Mouse (Mus musculus): ENCODE results near the gene Olfr161. TPM values are rescaled to one million over a fixed set of nuclear protein-coding genes. Genes with fewer than 3 reads are reported as not detected.
"Not testable (repeated sequence)": the region's sequence is repeated elsewhere in the genome, so short reads cannot be mapped to it uniquely, and the experiment has no call there.

Olfr161 gene
- polyA plus RNA-seq (2014; fragmentation: Nextera tagmentation; extraction: Ambion mirVana), result not detected in 2 replicates

GRCm38 (mm10) chr16:3590691-3591090, at the start of gene Olfr161:
Gene Olfr161 (plus strand): TSS chr16:3591042.
- H3K9me3 ChIP-seq (ENCODE audit: control insufficient read depth, low read length), result no peaks in the 10 kb centered on the region
- no peaks in the 10 kb centered on the region for H3K36me3 ChIP-seq (ENCODE audit: control insufficient read depth, insufficient read depth, low read length)
- DNase-seq (ENCODE audit: low spot score) (no peak), ATAC-seq (ENCODE audit: low read depth) (no peak)
- no peak within 1 kb of the TSS for H3K9ac ChIP-seq (ENCODE audit: low read depth, low read length)
- H3K4me3 ChIP-seq (ENCODE audit: low read depth, low read length), result no peak within 1 kb of the TSS
- H3K27ac ChIP-seq (replicated peaks; ENCODE audit: low read depth, low read length), result no peak within 1 kb of the TSS
- H3K4me1 ChIP-seq (ENCODE audit: control insufficient read depth, insufficient read depth, low read length), result no peaks in the 10 kb centered on the region
- WGBS, result 59% methylated on average over 1 of the region's 1 CpGs
- no peaks in the 10 kb centered on the region for H3K27me3 ChIP-seq (replicated peaks; ENCODE audit: control insufficient read depth, insufficient read depth, low read length)
- no peak within 1 kb of the TSS for H3K4me2 ChIP-seq (ENCODE audit: low read depth, low read length)

- H3K9me3 ChIP-seq (ENCODE audit: control insufficient read depth, low read length), result no peaks in the 10 kb centered on the region
- no peak for ATAC-seq (ENCODE audit: low read depth)
- no peaks in the 10 kb centered on the region for H3K36me3 ChIP-seq (ENCODE audit: control insufficient read depth, insufficient read depth, low read length)
- no peak overlapping the region for H3K9ac ChIP-seq (ENCODE audit: low read depth, low read length)
- H3K27me3 ChIP-seq (replicated peaks; ENCODE audit: control insufficient read depth, insufficient read depth, low read length), result no peaks in the 10 kb centered on the region
- no peak overlapping the region for H3K27ac ChIP-seq (replicated peaks; ENCODE audit: low read depth, low read length)
- DNase-seq (ENCODE audit: low spot score), result no peak
- H3K4me2 ChIP-seq (ENCODE audit: low read depth, low read length), result no peak overlapping the region
- H3K4me1 ChIP-seq (ENCODE audit: control insufficient read depth, insufficient read depth, low read length), result no peaks in the 10 kb centered on the region
- H3K4me3 ChIP-seq (ENCODE audit: low read depth, low read length), result no peak overlapping the region
Observed at GRCm38 (mm10) chr16:3563553-3563952, 27.3 kb upstream of the Olfr161 start.

GRCm38 (mm10) chr16:3577658-3578057, 13.2 kb upstream of the Olfr161 start:
- not testable (repeated sequence) for H3K27ac ChIP-seq (replicated peaks; ENCODE audit: low read depth, low read length); H3K4me1 ChIP-seq (ENCODE audit: control insufficient read depth, insufficient read depth, low read length); H3K4me2 ChIP-seq (ENCODE audit: low read depth, low read length); H3K36me3 ChIP-seq (ENCODE audit: control insufficient read depth, insufficient read depth, low read length); H3K9ac ChIP-seq (ENCODE audit: low read depth, low read length); DNase-seq (ENCODE audit: low spot score); H3K4me3 ChIP-seq (ENCODE audit: low read depth, low read length); H3K9me3 ChIP-seq (ENCODE audit: control insufficient read depth, low read length); H3K27me3 ChIP-seq (replicated peaks; ENCODE audit: control insufficient read depth, insufficient read depth, low read length); ATAC-seq (ENCODE audit: low read depth)
- WGBS, result 69% methylated on average over 1 of the region's 1 CpGs

GRCm38 (mm10) chr16:3578227-3578848, 12.5 kb upstream of the Olfr161 start:
- H3K9me3 ChIP-seq (ENCODE audit: control insufficient read depth, low read length); H3K9ac ChIP-seq (ENCODE audit: low read depth, low read length); H3K4me1 ChIP-seq (ENCODE audit: control insufficient read depth, insufficient read depth, low read length); H3K27me3 ChIP-seq (replicated peaks; ENCODE audit: control insufficient read depth, insufficient read depth, low read length); DNase-seq (ENCODE audit: low spot score); H3K4me3 ChIP-seq (ENCODE audit: low read depth, low read length); ATAC-seq (ENCODE audit: low read depth); H3K27ac ChIP-seq (replicated peaks; ENCODE audit: low read depth, low read length); H3K36me3 ChIP-seq (ENCODE audit: control insufficient read depth, insufficient read depth, low read length); H3K4me2 ChIP-seq (ENCODE audit: low read depth, low read length): not testable (repeated sequence)
- WGBS, result 81% methylated on average over 1 of the region's 1 CpGs

GRCm38 (mm10) chr16:3631376-3631775, 40.5 kb downstream of the Olfr161 start:
- H3K9ac ChIP-seq (ENCODE audit: low read depth, low read length); ATAC-seq (ENCODE audit: low read depth); H3K27me3 ChIP-seq (replicated peaks; ENCODE audit: control insufficient read depth, insufficient read depth, low read length); H3K9me3 ChIP-seq (ENCODE audit: control insufficient read depth, low read length); H3K27ac ChIP-seq (replicated peaks; ENCODE audit: low read depth, low read length); H3K4me1 ChIP-seq (ENCODE audit: control insufficient read depth, insufficient read depth, low read length); H3K36me3 ChIP-seq (ENCODE audit: control insufficient read depth, insufficient read depth, low read length); H3K4me2 ChIP-seq (ENCODE audit: low read depth, low read length); H3K4me3 ChIP-seq (ENCODE audit: low read depth, low read length); DNase-seq (ENCODE audit: low spot score): not testable (repeated sequence)
- 87% methylated on average over 5 of the region's 5 CpGs for WGBS

- peak overlapping the region; percentile 32 for H3K4me3 ChIP-seq (ENCODE audit: low read depth, low read length)
- not testable (repeated sequence) for H3K4me1 ChIP-seq (ENCODE audit: control insufficient read depth, insufficient read depth, low read length); H3K36me3 ChIP-seq (ENCODE audit: control insufficient read depth, insufficient read depth, low read length); H3K27me3 ChIP-seq (replicated peaks; ENCODE audit: control insufficient read depth, insufficient read depth, low read length); H3K9me3 ChIP-seq (ENCODE audit: control insufficient read depth, low read length)
- WGBS, result 31% methylated on average over 27 of the region's 27 CpGs
- H3K9ac ChIP-seq (ENCODE audit: low read depth, low read length), result peak overlapping the region; percentile 59
- peak overlapping the region; percentile 3; the same call in 1 of the 2 replicates for H3K27ac ChIP-seq (replicated peaks; ENCODE audit: low read depth, low read length)
- peak; percentile 87 for ATAC-seq (ENCODE audit: low read depth)
- peak overlapping the region; percentile 60 for H3K4me2 ChIP-seq (ENCODE audit: low read depth, low read length)
- DNase-seq (ENCODE audit: low spot score), result peak; percentile 44
Observed at GRCm38 (mm10) chr16:3632572-3633361, 41.9 kb downstream of the Olfr161 start.

Other genes with a start within 250 kb of the Olfr161 start
- gene Mefv, start 127.1 kb downstream of the Olfr161 start, polyA plus RNA-seq (2014; fragmentation: Nextera tagmentation; extraction: Ambion mirVana), result not detected in 2 replicates
- gene Zfp263, start 153.1 kb downstream of the Olfr161 start, polyA plus RNA-seq (2014; fragmentation: Nextera tagmentation; extraction: Ambion mirVana), result 20.5 and 24.2 TPM in 2 replicates
- gene Olfr15, start 239.8 kb downstream of the Olfr161 start, polyA plus RNA-seq (2014; fragmentation: Nextera tagmentation; extraction: Ambion mirVana), result 0.60 and 0.93 TPM in 2 replicates

Data from embryonic facial prominence, embryonic 14.5 days (tissue).